ENCODE assay signal across 9 mouse cellular contexts in the genomic region with DNA sequence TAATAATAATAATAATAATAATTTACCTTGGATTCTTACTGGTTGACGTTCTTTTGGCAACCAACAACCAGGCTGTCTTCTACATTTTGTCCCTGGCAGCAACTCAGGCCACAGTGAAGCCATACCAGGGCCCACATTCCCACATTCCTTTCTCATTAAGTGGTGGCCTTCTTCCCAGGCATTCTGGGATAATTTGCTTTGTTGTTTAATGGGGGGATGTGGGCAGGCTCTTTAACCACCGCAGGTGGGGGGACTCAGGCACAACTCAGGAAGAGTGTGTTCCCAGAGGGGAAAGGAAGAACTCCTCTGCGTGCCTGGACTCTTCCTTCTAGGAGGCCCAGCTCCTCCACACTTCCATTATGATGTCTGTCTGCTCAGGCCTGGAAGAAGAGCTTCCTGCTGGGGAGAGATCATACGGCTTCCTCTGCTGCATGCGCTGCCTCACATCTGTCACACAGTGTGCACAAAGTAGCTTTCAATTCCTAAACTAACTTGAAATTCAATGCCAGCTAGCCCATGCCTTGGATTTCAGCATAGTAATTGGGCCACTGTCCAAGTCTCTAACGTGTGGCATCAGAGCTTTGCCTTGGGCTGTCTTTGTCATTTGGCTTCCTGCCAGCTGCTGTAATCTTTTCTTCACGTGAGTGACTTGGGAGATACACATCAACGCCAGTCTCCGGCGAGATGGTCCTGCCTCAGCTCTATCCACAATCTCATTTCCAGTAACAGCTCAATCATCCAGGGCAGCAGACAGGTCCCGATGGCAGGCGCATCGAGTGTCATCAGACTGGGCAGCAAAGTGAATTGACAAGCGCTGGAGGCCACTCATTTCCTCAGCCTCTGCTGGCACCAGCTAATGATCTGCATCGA. TPM values are rescaled to one million over a fixed set of nuclear protein-coding genes. Genes with fewer than 3 reads are reported as not detected.
DNase-seq lines count a peak whose midpoint lies in the region; ATAC-seq lines count a peak whose summit lies in the region.
"Had no signal": no experiment of that assay in that cellular context is flagged by ENCODE, and none has a peak within 500 bp of the region (broad histone marks: within the 10 kb centered on the region; RNA-seq: fewer than 3 reads in every experiment).

No protein-coding gene starts in this region.

- no peaks in the 10 kb centered on the region for H3K9me3 ChIP-seq in embryonic facial prominence, embryonic 11.5 days (replicated peaks; ENCODE audit: control insufficient read depth, low read length)
- no peaks in the 10 kb centered on the region for H3K9me3 ChIP-seq in limb, embryonic 10.5 days (replicated peaks)
- no peaks in the 10 kb centered on the region for H3K9me3 ChIP-seq in kidney, embryonic 15.5 days (replicated peaks)

- 50% methylated on average over 15 of the region's 15 CpGs for WGBS in embryonic facial prominence, embryonic 11.5 days
- WGBS in limb, embryonic 10.5 days, result 63% methylated on average over 15 of the region's 15 CpGs
- WGBS in kidney, embryonic 15.5 days, result 53% methylated on average over 15 of the region's 15 CpGs

- no peak overlapping the region for H3K27ac ChIP-seq in embryonic facial prominence, embryonic 11.5 days (replicated peaks; ENCODE audit: low read depth, low read length)
- peak overlapping the region; percentile 53 for H3K27ac ChIP-seq in limb, embryonic 10.5 days
- H3K27ac ChIP-seq in kidney, embryonic 15.5 days, result no peak overlapping the region

- H3K36me3 ChIP-seq in embryonic facial prominence, embryonic 11.5 days (replicated peaks; ENCODE audit: control insufficient read depth, insufficient read depth, low read depth, low read length), result no peaks in the 10 kb centered on the region
- H3K36me3 ChIP-seq in limb, embryonic 10.5 days, result no peaks in the 10 kb centered on the region
- no peaks in the 10 kb centered on the region for H3K36me3 ChIP-seq in kidney, embryonic 15.5 days

- no peaks in the 10 kb centered on the region for H3K27me3 ChIP-seq in embryonic facial prominence, embryonic 11.5 days (ENCODE audit: control insufficient read depth, insufficient read depth, low read length)
- no peaks in the 10 kb centered on the region for H3K27me3 ChIP-seq in limb, embryonic 10.5 days (ENCODE audit: low read depth, poor library complexity, severe bottlenecking)
- H3K27me3 ChIP-seq in kidney, embryonic 15.5 days, result no peaks in the 10 kb centered on the region

- H3K4me1 ChIP-seq in embryonic facial prominence, embryonic 11.5 days (ENCODE audit: control insufficient read depth, insufficient read depth, low read length), result no peaks in the 10 kb centered on the region
- H3K4me1 ChIP-seq in limb, embryonic 10.5 days, result peaks cover 25% of the 10 kb centered on the region
- peaks cover 12% of the 10 kb centered on the region; the same call in 1 of the 2 replicates for H3K4me1 ChIP-seq in kidney, embryonic 15.5 days

- no peak overlapping the region for H3K4me2 ChIP-seq in embryonic facial prominence, embryonic 11.5 days (ENCODE audit: low read depth, low read length)
- no peak overlapping the region for H3K4me2 ChIP-seq in kidney, embryonic 15.5 days

- DNase-seq in cerebellum, postnatal 14 days, result peak; percentile 15 to 32
- no peak for DNase-seq in cerebellum, adult 11-12 months
- DNase-seq in 3134 (ENCODE audit: extremely low read depth, insufficient read length, low spot score), result peak; percentile 42
- DNase-seq in embryonic facial prominence, embryonic 11.5 days (ENCODE audit: low spot score), result peak; percentile 10
- peak; percentile 36 for DNase-seq in limb, embryonic 10.5 days (ENCODE audit: low spot score)
- no peak for DNase-seq in frontal cortex, postnatal 14 days (ENCODE audit: low spot score in 2 of 2)
- DNase-seq: liver had no signal

- H3K9ac ChIP-seq in embryonic facial prominence, embryonic 11.5 days (replicated peaks; ENCODE audit: low read length), result no peak overlapping the region
- H3K9ac ChIP-seq in kidney, embryonic 15.5 days, result no peak overlapping the region

- no peak overlapping the region for H3K4me3 ChIP-seq in embryonic facial prominence, embryonic 11.5 days (ENCODE audit: low read depth, low read length)
- H3K4me3 ChIP-seq in limb, embryonic 10.5 days, result no peak overlapping the region
- no peak overlapping the region for H3K4me3 ChIP-seq in kidney, embryonic 15.5 days (replicated peaks)

- no peak for ATAC-seq in embryonic facial prominence, embryonic 11.5 days (replicated peaks; ENCODE audit: insufficient number of reproducible peaks, low FRiP score, low TSS enrichment, low read depth)
- no peak for ATAC-seq in kidney, embryonic 15.5 days (replicated peaks; ENCODE audit: low FRiP score)
- ATAC-seq in inflammation-experienced regulatory T-cells, adult 6 months, result no peak

RNA-seq across cellular contexts. Expression of a gene that starts 31.3 kb away (rescaled TPM):
- polyA plus RNA-seq in embryonic facial prominence, embryonic 11.5 days (2014; fragmentation: Nextera tagmentation; extraction: Ambion mirVana), result 17.1 and 17.5 TPM in 2 replicates
- polyA plus RNA-seq in limb, embryonic 10.5 days (2016; fragmentation: Nextera tagmentation; extraction: Ambion mirVana), result 33.9 and 38.8 TPM in 2 replicates
- 7.5 and 9.1 TPM in 2 replicates for polyA plus RNA-seq in kidney, embryonic 15.5 days (2015; fragmentation: Nextera tagmentation; extraction: Ambion mirVana)
- 10 to 100 TPM in 2 of 3 experiments, 1 to 10 TPM in 1; 4.1 to 16.7 (median 15.5) TPM for polyA plus RNA-seq in inflammation-experienced regulatory T-cells, adult 6 months (2017; shearing (Covaris generic))

Comparison
In these comparisons a context has a peak if more than half of its experiments do, and no peak if none do; other contexts are left out.
1. DNase-seq: peak in cerebellum, postnatal 14 days (2 of 2), 3134 (single experiment), embryonic facial prominence, embryonic 11.5 days (single experiment) and limb, embryonic 10.5 days (single experiment); none in cerebellum, adult 11-12 months (single experiment) and frontal cortex, postnatal 14 days (0 of 2).